Mouse (Mus musculus): Measurements from ENCODE around the gene Acoxl. TPM values are rescaled to one million over a fixed set of nuclear protein-coding genes. Genes with fewer than 3 reads are reported as not detected.

Acoxl gene
- total RNA-seq, 1 experiment from 2014 or later = 1.7 TPM

- no peak for DNase-seq
These were observed 306.8 kb downstream of the Acoxl start for GRCm38 (mm10) chr2:128145433-128145832.

GRCm38 (mm10) chr2:128149596-128149995, 310.9 kb downstream of the Acoxl start:
- DNase-seq = no peak

GRCm38 (mm10) chr2:128152211-128152610, 313.5 kb downstream of the Acoxl start:
- DNase-seq = no peak

GRCm38 (mm10) chr2:128152845-128153550, 314.3 kb downstream of the Acoxl start:
- no peak for DNase-seq

GRCm38 (mm10) chr2:128153551-128153910, 314.9 kb downstream of the Acoxl start:
- DNase-seq = no peak

- DNase-seq = peak; percentile 73
These were observed 316.9 kb downstream of the Acoxl start for GRCm38 (mm10) chr2:128155412-128156066.

GRCm38 (mm10) chr2:128156067-128156462, 317.4 kb downstream of the Acoxl start:
- DNase-seq = no peak

GRCm38 (mm10) chr2:128156557-128157412, 318.1 kb downstream of the Acoxl start:
- no peak for DNase-seq

GRCm38 (mm10) chr2:128158734-128159410, 320.2 kb downstream of the Acoxl start:
- DNase-seq = no peak

GRCm38 (mm10) chr2:128159619-128160125, 321.0 kb downstream of the Acoxl start:
- no peak for DNase-seq

- DNase-seq = no peak
These were observed 324.5 kb downstream of the Acoxl start for GRCm38 (mm10) chr2:128163177-128163576.

- DNase-seq = no peak
These were observed 328.1 kb downstream of the Acoxl start for GRCm38 (mm10) chr2:128166623-128167423.

GRCm38 (mm10) chr2:128167930-128168329, 329.3 kb downstream of the Acoxl start:
- DNase-seq = no peak

- DNase-seq = no peak
These were observed 330.8 kb downstream of the Acoxl start for GRCm38 (mm10) chr2:128169486-128169885.

GRCm38 (mm10) chr2:128169972-128170371, 331.3 kb downstream of the Acoxl start:
- no peak for DNase-seq

GRCm38 (mm10) chr2:128170614-128171013, 331.9 kb downstream of the Acoxl start:
- DNase-seq = no peak

- DNase-seq = peak; percentile 58
These were observed 333.6 kb downstream of the Acoxl start for GRCm38 (mm10) chr2:128172266-128172665.
